Mouse (Mus musculus): ENCODE data around the gene Inhba. TPM values are rescaled to one million over a fixed set of nuclear protein-coding genes. Genes with fewer than 3 reads are reported as not detected.

Gene Inhba
- polyA plus RNA-seq, 1 experiment, result 0.46 TPM

DNA sequence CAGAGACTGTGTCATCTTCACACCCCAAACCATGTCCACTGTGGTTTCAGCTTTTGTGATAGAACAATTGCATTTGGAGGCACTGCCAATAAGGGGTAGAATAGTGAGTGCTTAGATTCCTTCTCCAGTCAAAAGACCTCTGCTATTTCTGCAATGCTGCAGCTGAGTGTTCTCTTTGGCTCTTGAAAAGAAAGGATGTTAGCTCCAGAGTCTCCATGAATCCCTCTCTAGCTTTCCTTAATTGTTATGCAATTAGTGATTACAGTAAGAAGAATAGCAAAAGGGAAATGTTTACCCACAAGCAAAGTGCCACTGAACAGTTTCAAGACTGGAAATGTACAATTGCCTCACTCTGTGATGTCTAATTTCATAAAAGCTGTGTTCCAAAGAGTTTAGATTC is 20.8 kb downstream of the Inhba start:
- TF ChIP-seq CTCF (IDR thresholded peaks at IDR 0.05; ENCODE audit: borderline replicate concordance, control insufficient read depth, extremely low read depth, insufficient read depth, low read length, poor library complexity) (no peak), POLR2A (IDR thresholded peaks at IDR 0.05; ENCODE audit: control insufficient read depth, extremely low read depth, insufficient read depth, low read length, poor library complexity) (no peak)
- H3K27me3 ChIP-seq (ENCODE audit: control insufficient read depth, insufficient read depth, low read length), result no peaks in the 10 kb centered on the region
- no peaks in the 10 kb centered on the region for H3K36me3 ChIP-seq (ENCODE audit: control insufficient read depth, insufficient read depth, low read length)
- no peaks in the 10 kb centered on the region for H3K4me1 ChIP-seq (replicated peaks; ENCODE audit: control insufficient read depth, insufficient read depth, low read length)
- H3K27ac ChIP-seq (ENCODE audit: control insufficient read depth, insufficient read depth, low read length), result no peak overlapping the region
- DNase-seq, result no peak
- H3K4me3 ChIP-seq (ENCODE audit: control insufficient read depth, insufficient read depth, low read length), result no peak overlapping the region

DNA sequence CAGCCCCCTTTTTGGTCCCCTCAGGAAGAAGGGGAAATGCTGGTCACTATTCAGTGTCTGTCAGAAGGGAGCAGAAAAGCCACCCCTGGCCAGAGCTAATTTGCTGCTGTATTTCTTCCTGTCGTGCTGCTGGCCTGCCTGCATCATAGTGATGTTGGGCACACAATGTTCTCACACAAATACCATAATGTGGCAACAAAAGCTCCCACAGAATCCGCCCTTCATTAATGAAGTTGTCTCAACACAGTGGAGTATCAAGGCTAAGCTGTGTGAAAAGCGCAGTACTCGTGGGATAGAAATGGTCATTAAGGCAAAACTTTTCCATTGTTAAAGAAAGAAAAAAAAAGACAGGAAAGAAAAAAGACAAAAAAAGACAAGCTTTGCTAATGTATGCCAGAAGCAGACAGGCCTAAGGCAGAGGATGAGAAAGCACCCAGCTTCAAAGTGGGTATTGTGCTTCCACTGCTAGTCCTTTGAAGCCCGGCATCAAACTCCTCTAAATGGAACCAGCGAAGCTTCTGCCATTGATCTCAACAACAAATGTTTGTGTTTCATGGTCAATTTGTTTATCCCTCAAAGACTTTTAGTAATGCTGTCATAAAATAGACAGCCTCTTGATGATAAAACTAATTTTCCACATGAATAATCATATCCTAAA is 21.4 kb downstream of the Inhba start:
- WGBS, result 85% methylated on average over 6 of the region's 6 CpGs
- no peak for DNase-seq
- Histone ChIP-seq H3K36me3 (ENCODE audit: control insufficient read depth, insufficient read depth, low read length) (no peaks in the 10 kb centered on the region), H3K4me1 (replicated peaks; ENCODE audit: control insufficient read depth, insufficient read depth, low read length) (no peaks in the 10 kb centered on the region), H3K27ac (ENCODE audit: control insufficient read depth, insufficient read depth, low read length) (no peak overlapping the region), H3K27me3 (ENCODE audit: control insufficient read depth, insufficient read depth, low read length) (no peaks in the 10 kb centered on the region), H3K4me3 (ENCODE audit: control insufficient read depth, insufficient read depth, low read length) (no peak overlapping the region)
- TF ChIP-seq POLR2A (IDR thresholded peaks at IDR 0.05; ENCODE audit: control insufficient read depth, extremely low read depth, insufficient read depth, low read length, poor library complexity) (no peak), CTCF (IDR thresholded peaks at IDR 0.05; ENCODE audit: borderline replicate concordance, control insufficient read depth, extremely low read depth, insufficient read depth, low read length, poor library complexity) (no peak)

DNA sequence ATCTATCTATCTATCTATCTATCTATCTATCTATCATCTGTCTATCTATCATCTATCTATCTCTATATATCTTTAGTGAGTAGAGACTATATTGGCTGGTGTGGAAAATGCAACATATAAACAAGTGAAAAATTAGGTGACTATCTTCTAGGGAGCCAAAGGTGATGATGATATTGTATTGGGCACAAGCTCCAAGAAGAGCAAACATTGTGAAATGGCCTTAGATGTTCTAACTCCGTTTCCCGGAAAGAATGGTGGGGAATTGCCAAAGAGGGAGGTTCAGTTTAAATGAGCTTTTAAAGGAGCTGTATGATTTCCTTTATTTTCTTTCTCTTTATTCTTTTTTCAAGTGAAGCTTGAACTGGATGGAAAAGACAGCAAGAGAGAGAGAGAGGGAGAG is 57.4 kb downstream of the Inhba start:
- Histone ChIP-seq H3K27me3 (ENCODE audit: control insufficient read depth, insufficient read depth, low read length) (no peaks in the 10 kb centered on the region), H3K4me1 (replicated peaks; ENCODE audit: control insufficient read depth, insufficient read depth, low read length) (no peaks in the 10 kb centered on the region), H3K36me3 (ENCODE audit: control insufficient read depth, insufficient read depth, low read length) (no peaks in the 10 kb centered on the region), H3K4me3 (ENCODE audit: control insufficient read depth, insufficient read depth, low read length) (no peak overlapping the region), H3K27ac (ENCODE audit: control insufficient read depth, insufficient read depth, low read length) (no peak overlapping the region)
- no peak for TF ChIP-seq POLR2A (IDR thresholded peaks at IDR 0.05; ENCODE audit: control insufficient read depth, extremely low read depth, insufficient read depth, low read length, poor library complexity)
- no peak for DNase-seq
- WGBS, result 97% methylated on average over 2 of the region's 2 CpGs

DNA sequence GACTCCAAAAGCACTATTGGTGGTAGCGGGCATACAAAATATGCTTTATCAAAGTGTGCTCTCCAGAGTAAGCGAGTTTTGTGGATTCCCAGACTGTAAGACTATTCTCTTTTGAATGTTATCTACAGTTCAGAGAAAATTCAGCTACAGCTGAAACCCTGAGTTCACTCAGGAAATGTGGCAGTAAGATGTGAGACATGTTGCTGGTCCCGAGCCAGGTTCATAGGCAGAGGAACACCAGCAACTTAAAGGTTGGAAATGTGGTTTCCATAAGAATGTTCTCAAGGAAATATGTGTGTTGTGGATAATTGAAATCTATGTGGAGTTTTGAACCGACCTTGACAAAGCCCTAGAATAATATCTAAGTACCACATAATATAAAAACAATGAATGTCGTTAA is 65.6 kb downstream of the Inhba start:
- WGBS, result 90% methylated on average over 5 of the region's 5 CpGs
- no peak overlapping the region for H3K27ac ChIP-seq (ENCODE audit: control insufficient read depth, insufficient read depth, low read length)
- H3K4me3 ChIP-seq (ENCODE audit: control insufficient read depth, insufficient read depth, low read length), result no peak overlapping the region
- TF ChIP-seq POLR2A (IDR thresholded peaks at IDR 0.05; ENCODE audit: control insufficient read depth, extremely low read depth, insufficient read depth, low read length, poor library complexity) (no peak), CTCF (IDR thresholded peaks at IDR 0.05; ENCODE audit: borderline replicate concordance, control insufficient read depth, extremely low read depth, insufficient read depth, low read length, poor library complexity) (no peak)
- no peaks in the 10 kb centered on the region for H3K27me3 ChIP-seq (ENCODE audit: control insufficient read depth, insufficient read depth, low read length)
- H3K36me3 ChIP-seq (ENCODE audit: control insufficient read depth, insufficient read depth, low read length), result no peaks in the 10 kb centered on the region
- no peak for DNase-seq
- no peaks in the 10 kb centered on the region for H3K4me1 ChIP-seq (replicated peaks; ENCODE audit: control insufficient read depth, insufficient read depth, low read length)

DNA sequence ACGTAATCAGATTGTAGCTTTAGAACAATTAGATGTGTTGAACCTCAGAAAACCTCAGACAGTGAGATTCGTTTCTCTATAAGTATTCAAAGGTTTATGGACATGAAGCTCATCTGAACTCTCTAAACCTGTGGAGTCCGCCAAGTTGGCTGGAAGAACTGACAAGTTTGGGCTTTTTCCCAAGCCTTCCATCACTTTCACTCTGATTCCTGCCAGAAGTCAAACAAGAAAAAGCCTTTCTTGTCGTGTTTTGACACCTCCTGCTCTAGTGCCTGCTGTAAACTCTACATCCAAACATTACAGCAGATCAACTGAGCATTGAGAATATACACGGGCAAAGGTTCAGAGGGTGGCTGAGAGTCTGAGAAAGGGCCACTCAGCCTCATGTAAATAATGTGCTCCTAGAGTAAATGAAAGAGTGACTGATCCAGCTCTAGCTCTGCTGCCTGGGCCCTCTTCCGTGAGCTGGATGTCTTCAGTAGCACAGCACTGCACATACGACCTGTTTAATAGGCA is 66.6 kb downstream of the Inhba start:
- WGBS, result 90% methylated on average over 7 of the region's 7 CpGs
- TF ChIP-seq CTCF (IDR thresholded peaks at IDR 0.05; ENCODE audit: borderline replicate concordance, control insufficient read depth, extremely low read depth, insufficient read depth, low read length, poor library complexity), result no peak
- TF ChIP-seq POLR2A (IDR thresholded peaks at IDR 0.05; ENCODE audit: control insufficient read depth, extremely low read depth, insufficient read depth, low read length, poor library complexity), result no peak
- Histone ChIP-seq H3K4me3 (ENCODE audit: control insufficient read depth, insufficient read depth, low read length) (no peak overlapping the region), H3K27me3 (ENCODE audit: control insufficient read depth, insufficient read depth, low read length) (no peaks in the 10 kb centered on the region), H3K4me1 (replicated peaks; ENCODE audit: control insufficient read depth, insufficient read depth, low read length) (no peaks in the 10 kb centered on the region), H3K27ac (ENCODE audit: control insufficient read depth, insufficient read depth, low read length) (no peak overlapping the region), H3K36me3 (ENCODE audit: control insufficient read depth, insufficient read depth, low read length) (no peaks in the 10 kb centered on the region)
- no peak for DNase-seq

DNA sequence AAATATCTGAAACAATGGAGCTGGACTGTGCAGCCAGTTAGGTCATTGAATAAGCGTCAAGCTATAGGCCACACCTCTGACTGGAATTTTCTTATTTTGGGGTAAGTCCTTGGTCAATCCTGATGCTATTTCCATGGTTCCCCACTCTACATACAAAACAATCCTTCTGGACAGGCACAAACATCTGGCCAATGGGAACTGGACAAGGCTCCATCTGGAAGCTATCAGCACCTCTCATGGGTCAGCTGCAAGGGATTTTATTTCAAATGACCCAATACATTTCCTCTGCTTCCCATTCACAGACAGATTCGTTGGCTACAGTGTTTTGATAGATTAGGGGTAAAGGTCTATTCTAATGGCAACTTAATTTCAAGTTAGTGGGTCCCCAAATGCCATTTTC is 68.6 kb downstream of the Inhba start:
- 75% methylated on average over 2 of the region's 2 CpGs for WGBS
- DNase-seq, result no peak
- H3K4me3 ChIP-seq (ENCODE audit: control insufficient read depth, insufficient read depth, low read length), result no peak overlapping the region
- no peaks in the 10 kb centered on the region for H3K27me3 ChIP-seq (ENCODE audit: control insufficient read depth, insufficient read depth, low read length)
- no peak for TF ChIP-seq CTCF (IDR thresholded peaks at IDR 0.05; ENCODE audit: borderline replicate concordance, control insufficient read depth, extremely low read depth, insufficient read depth, low read length, poor library complexity)
- TF ChIP-seq POLR2A (IDR thresholded peaks at IDR 0.05; ENCODE audit: control insufficient read depth, extremely low read depth, insufficient read depth, low read length, poor library complexity), result no peak
- no peak overlapping the region for H3K27ac ChIP-seq (ENCODE audit: control insufficient read depth, insufficient read depth, low read length)
- H3K36me3 ChIP-seq (ENCODE audit: control insufficient read depth, insufficient read depth, low read length), result no peaks in the 10 kb centered on the region
- no peaks in the 10 kb centered on the region for H3K4me1 ChIP-seq (replicated peaks; ENCODE audit: control insufficient read depth, insufficient read depth, low read length)

Data from thymus, adult 2 months (tissue).